Mouse (Mus musculus): ENCODE results near the gene Olfr963. TPM values are rescaled to one million over a fixed set of nuclear protein-coding genes. Genes with fewer than 3 reads are reported as not detected.
"Not testable (repeated sequence)": the region's sequence is repeated elsewhere in the genome, so short reads cannot be mapped to it uniquely, and the experiment has no call there.

Olfr963 gene
- polyA plus RNA-seq, 1 experiment: not detected

GRCm38 (mm10) chr9:39669723-39670122, 2.7 kb downstream of the Olfr963 start:
- no peaks in the 10 kb centered on the region for H3K4me1 ChIP-seq (ENCODE audit: control insufficient read depth)
- no peaks in the 10 kb centered on the region for H3K27me3 ChIP-seq (ENCODE audit: control insufficient read depth)
- no peaks in the 10 kb centered on the region for H3K36me3 ChIP-seq (ENCODE audit: control insufficient read depth)
- 0 out of 2 replicates have a peak, but pooled peaks cover under 1% of the 10 kb centered on the region for H3K9me3 ChIP-seq (ENCODE audit: control insufficient read depth, low read length)
- H3K4me3 ChIP-seq (replicated peaks): no peak overlapping the region
- TF ChIP-seq GATA1 (IDR thresholded peaks at IDR 0.05; ENCODE audit: low read length) (no peak), TAL1 (IDR thresholded peaks at IDR 0.05; ENCODE audit: low read length) (no peak)

- Histone ChIP-seq H3K36me3 (ENCODE audit: control insufficient read depth) (no peaks in the 10 kb centered on the region), H3K9me3 (ENCODE audit: control insufficient read depth, low read length) (no peaks in the 10 kb centered on the region), H3K27me3 (ENCODE audit: control insufficient read depth) (no peaks in the 10 kb centered on the region), H3K4me1 (ENCODE audit: control insufficient read depth) (no peaks in the 10 kb centered on the region), H3K4me3 (replicated peaks) (no peak overlapping the region)
- TF ChIP-seq TAL1 (IDR thresholded peaks at IDR 0.05; ENCODE audit: low read length): no peak
- no peak for TF ChIP-seq GATA1 (IDR thresholded peaks at IDR 0.05; ENCODE audit: low read length)
Measured at GRCm38 (mm10) chr9:39674820-39675219, 7.8 kb downstream of the Olfr963 start.

- no peaks in the 10 kb centered on the region for H3K4me1 ChIP-seq (ENCODE audit: control insufficient read depth)
- H3K9me3 ChIP-seq (ENCODE audit: control insufficient read depth, low read length): no peaks in the 10 kb centered on the region
- H3K36me3 ChIP-seq (ENCODE audit: control insufficient read depth): no peaks in the 10 kb centered on the region
- no peak overlapping the region for H3K4me3 ChIP-seq (replicated peaks)
- no peak for TF ChIP-seq GATA1 (IDR thresholded peaks at IDR 0.05; ENCODE audit: low read length)
- TF ChIP-seq TAL1 (IDR thresholded peaks at IDR 0.05; ENCODE audit: low read length): no peak
- no peaks in the 10 kb centered on the region for H3K27me3 ChIP-seq (ENCODE audit: control insufficient read depth)
Measured at GRCm38 (mm10) chr9:39678557-39678956, 11.6 kb downstream of the Olfr963 start.

- Histone ChIP-seq H3K4me3 (replicated peaks) (no peak overlapping the region), H3K9me3 (ENCODE audit: control insufficient read depth, low read length) (no peaks in the 10 kb centered on the region), H3K36me3 (ENCODE audit: control insufficient read depth) (no peaks in the 10 kb centered on the region), H3K4me1 (ENCODE audit: control insufficient read depth) (no peaks in the 10 kb centered on the region), H3K27me3 (ENCODE audit: control insufficient read depth) (no peaks in the 10 kb centered on the region)
- TF ChIP-seq GATA1 (IDR thresholded peaks at IDR 0.05; ENCODE audit: low read length): no peak
- TF ChIP-seq TAL1 (IDR thresholded peaks at IDR 0.05; ENCODE audit: low read length): no peak
Measured at GRCm38 (mm10) chr9:39679280-39679679, 12.3 kb downstream of the Olfr963 start.

GRCm38 (mm10) chr9:39701123-39701522, 34.1 kb downstream of the Olfr963 start:
- not testable (repeated sequence) for H3K36me3 ChIP-seq (ENCODE audit: control insufficient read depth); H3K4me1 ChIP-seq (ENCODE audit: control insufficient read depth); H3K9me3 ChIP-seq (ENCODE audit: control insufficient read depth, low read length); H3K4me3 ChIP-seq (replicated peaks); H3K27me3 ChIP-seq (ENCODE audit: control insufficient read depth)

- Histone ChIP-seq H3K9me3 (ENCODE audit: control insufficient read depth, low read length) (peaks cover 4% of the 10 kb centered on the region), H3K27me3 (ENCODE audit: control insufficient read depth) (no peaks in the 10 kb centered on the region), H3K36me3 (ENCODE audit: control insufficient read depth) (no peaks in the 10 kb centered on the region), H3K4me3 (replicated peaks) (no peak within 1 kb of the TSS), H3K4me1 (ENCODE audit: control insufficient read depth) (no peaks in the 10 kb centered on the region)
- TF ChIP-seq GATA1 (IDR thresholded peaks at IDR 0.05; ENCODE audit: low read length) (no peak), TAL1 (IDR thresholded peaks at IDR 0.05; ENCODE audit: low read length) (no peak)
Measured at GRCm38 (mm10) chr9:39707017-39707416, 40.0 kb downstream of the Olfr963 start, which contains the start of gene Olfr149. Gene Olfr149 (minus strand): TSS chr9:39707117.

- Histone ChIP-seq H3K9me3 (ENCODE audit: control insufficient read depth, low read length) (no peaks in the 10 kb centered on the region), H3K27me3 (ENCODE audit: control insufficient read depth) (no peaks in the 10 kb centered on the region), H3K36me3 (ENCODE audit: control insufficient read depth) (no peaks in the 10 kb centered on the region), H3K4me3 (replicated peaks) (no peak overlapping the region), H3K4me1 (ENCODE audit: control insufficient read depth) (no peaks in the 10 kb centered on the region)
- TF ChIP-seq GATA1 (IDR thresholded peaks at IDR 0.05; ENCODE audit: low read length): no peak
- TF ChIP-seq TAL1 (IDR thresholded peaks at IDR 0.05; ENCODE audit: low read length): no peak
Measured at GRCm38 (mm10) chr9:39708958-39709357, 42.0 kb downstream of the Olfr963 start.

GRCm38 (mm10) chr9:39711053-39711452, 44.0 kb downstream of the Olfr963 start, which contains the start of gene Olfr965:
Gene Olfr965 (plus strand): TSS chr9:39711353.
- TF ChIP-seq TAL1 (IDR thresholded peaks at IDR 0.05; ENCODE audit: low read length) (no peak), GATA1 (IDR thresholded peaks at IDR 0.05; ENCODE audit: low read length) (no peak)
- no peaks in the 10 kb centered on the region for H3K4me1 ChIP-seq (ENCODE audit: control insufficient read depth)
- no peak within 1 kb of the TSS for H3K4me3 ChIP-seq (replicated peaks)
- H3K9me3 ChIP-seq (ENCODE audit: control insufficient read depth, low read length): no peaks in the 10 kb centered on the region
- no peaks in the 10 kb centered on the region for H3K36me3 ChIP-seq (ENCODE audit: control insufficient read depth)
- no peaks in the 10 kb centered on the region for H3K27me3 ChIP-seq (ENCODE audit: control insufficient read depth)

Other genes starting within 250 kb of the Olfr963 start
- not detected in 2 replicates for gene Olfr952, start 240.1 kb upstream of the Olfr963 start, polyA plus RNA-seq (2012)
- gene Olfr954, start 210.5 kb upstream of the Olfr963 start, polyA plus RNA-seq (2012): not detected in 2 replicates
- not detected in 2 replicates for gene Olfr955, start 195.3 kb upstream of the Olfr963 start, polyA plus RNA-seq (2012)
- not detected in 2 replicates for gene Olfr44, start 173.2 kb upstream of the Olfr963 start, polyA plus RNA-seq (2012)
- gene Olfr957, start 151.4 kb upstream of the Olfr963 start, polyA plus RNA-seq (2012): not detected in 2 replicates
- 0.01 TPM in 1 of 2 replicates, not detected in the other for gene Olfr958, start 113.2 kb upstream of the Olfr963 start, polyA plus RNA-seq (2012)
- gene Olfr959, start 91.6 kb upstream of the Olfr963 start, polyA plus RNA-seq (2012): not detected in 2 replicates
- gene AW551984, start 62.8 kb upstream of the Olfr963 start, polyA plus RNA-seq (2012): not detected in 2 replicates
- not detected in 2 replicates for gene Olfr148, start 56.5 kb upstream of the Olfr963 start, polyA plus RNA-seq (2012)
- gene Olfr960, start 45.8 kb upstream of the Olfr963 start, polyA plus RNA-seq (2012): not detected in 2 replicates
- gene Olfr961, start 22.1 kb upstream of the Olfr963 start, polyA plus RNA-seq (2012): not detected in 2 replicates
- not detected in 2 replicates for gene Olfr149, start 39.9 kb downstream of the Olfr963 start, polyA plus RNA-seq (2012)
- gene Olfr965, start 44.1 kb downstream of the Olfr963 start, polyA plus RNA-seq (2012): not detected in 2 replicates
- not detected in 2 replicates for gene Olfr150, start 63.8 kb downstream of the Olfr963 start, polyA plus RNA-seq (2012)
- gene Olfr967, start 79.0 kb downstream of the Olfr963 start, polyA plus RNA-seq (2012): not detected in 2 replicates
- not detected in 2 replicates for gene Olfr968, start 116.0 kb downstream of the Olfr963 start, polyA plus RNA-seq (2012)
- not detected in 2 replicates for gene Olfr969, start 123.7 kb downstream of the Olfr963 start, polyA plus RNA-seq (2012)
- gene Olfr970, start 141.7 kb downstream of the Olfr963 start, polyA plus RNA-seq (2012): not detected in 2 replicates
- gene Olfr971, start 169.7 kb downstream of the Olfr963 start, polyA plus RNA-seq (2012): not detected in 2 replicates
- not detected in 2 replicates for gene Olfr972, start 199.2 kb downstream of the Olfr963 start, polyA plus RNA-seq (2012)
- not detected in 2 replicates for gene Olfr229, start 240.1 kb downstream of the Olfr963 start, polyA plus RNA-seq (2012)